In the genomic region with DNA sequence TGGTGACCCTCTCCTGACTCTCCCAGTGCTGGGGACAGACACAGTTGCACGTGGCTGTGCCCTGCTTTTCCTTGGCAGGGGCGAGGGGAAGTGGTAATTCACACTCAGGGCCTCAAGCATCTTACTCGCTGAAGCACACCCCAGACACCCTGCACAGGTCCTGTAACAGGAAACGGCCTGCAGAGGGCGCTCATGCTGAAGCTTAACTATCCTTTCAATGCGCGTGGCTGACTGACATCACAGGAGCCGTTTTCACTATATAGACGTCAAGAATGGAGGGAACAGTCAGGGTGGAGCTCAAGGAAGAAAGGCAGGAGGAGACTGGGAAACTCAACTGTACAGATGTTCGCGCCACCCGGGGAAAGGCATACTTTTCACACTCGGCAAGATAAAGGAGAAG, we compare ENCODE assay signal across 10 mouse cellular contexts. TPM values are rescaled to one million over a fixed set of nuclear protein-coding genes. Genes with fewer than 3 reads are reported as not detected.
A peak's percentile ranks its signal among the peaks of the same experiment; 100 is the strongest.
DNase-seq lines count a peak whose midpoint lies in the region; ATAC-seq lines count a peak whose summit lies in the region.
"Had no signal": no experiment of that assay in that cellular context is flagged by ENCODE, and none has a peak within 500 bp of the region (broad histone marks: within the 10 kb centered on the region; RNA-seq: fewer than 3 reads in every experiment).

No protein-coding gene starts in this region.

- H3K4me3 ChIP-seq in heart, embryonic 10.5 days, result no peak overlapping the region
- H3K4me3 ChIP-seq in midbrain, embryonic 10.5 days, result no peak overlapping the region
- H3K4me3 ChIP-seq: embryonic facial prominence, embryonic 12.5 days; liver, embryonic 13.5 days had no signal

- intact Hi-C loops in heart, postnatal 10 days (cut with DNase I), result no loop called here

- no peak overlapping the region for H3K27ac ChIP-seq in heart, embryonic 10.5 days
- H3K27ac ChIP-seq in midbrain, embryonic 10.5 days (replicated peaks), result no peak overlapping the region
- H3K27ac ChIP-seq: embryonic facial prominence, embryonic 12.5 days; liver, embryonic 13.5 days had no signal

- H3K27me3 ChIP-seq in heart, embryonic 10.5 days (ENCODE audit: insufficient read depth, poor library complexity, severe bottlenecking), result no peaks in the 10 kb centered on the region
- no peaks in the 10 kb centered on the region for H3K27me3 ChIP-seq in midbrain, embryonic 10.5 days (ENCODE audit: low read depth, poor library complexity, severe bottlenecking)
- H3K27me3 ChIP-seq: embryonic facial prominence, embryonic 12.5 days; liver, embryonic 13.5 days had no signal

- 0 out of 2 replicates have a peak, but pooled peaks cover 4% of the 10 kb centered on the region for H3K9me3 ChIP-seq in heart, embryonic 10.5 days
- 0 out of 2 replicates have a peak, but pooled peaks cover 4% of the 10 kb centered on the region for H3K9me3 ChIP-seq in midbrain, embryonic 10.5 days (replicated peaks)
- H3K9me3 ChIP-seq: embryonic facial prominence, embryonic 12.5 days; liver, embryonic 13.5 days had no signal

- H3K4me1 ChIP-seq in heart, embryonic 10.5 days, result no peaks in the 10 kb centered on the region
- H3K4me1 ChIP-seq in midbrain, embryonic 10.5 days, result no peaks in the 10 kb centered on the region
- H3K4me1 ChIP-seq: embryonic facial prominence, embryonic 12.5 days; liver, embryonic 13.5 days had no signal

- ATAC-seq in activated CD4-positive, CD25-positive, alpha-beta regulatory T cell, adult 4 months, result no peak

- 59% methylated on average over 13 of the region's 13 CpGs for WGBS in heart, embryonic 10.5 days
- 64% methylated on average over 13 of the region's 13 CpGs for WGBS in midbrain, embryonic 10.5 days

- H3K36me3 ChIP-seq in heart, embryonic 10.5 days, result peaks cover 85% of the 10 kb centered on the region
- H3K36me3 ChIP-seq in midbrain, embryonic 10.5 days, result peaks cover 86% of the 10 kb centered on the region

- DNase-seq in heart, postnatal 10 days, result peak; percentile 12 to 51
- no peak for DNase-seq in heart, embryonic 10.5 days (ENCODE audit: low spot score)
- peak; percentile 28 to 32 for DNase-seq in B cell, adult 2 months
- DNase-seq in adrenal gland, postnatal 14 days, result peak; percentile 56
- DNase-seq in embryo, embryonic 11 days, result peak; percentile 69
- DNase-seq in kidney, postnatal 4 days, result peak; percentile 65 to 68
- DNase-seq in midbrain, embryonic 10.5 days (ENCODE audit: low spot score), result peak; percentile 48
- DNase-seq: liver, embryonic 13.5 days had no signal

RNA-seq across cellular contexts. Expression of a gene that starts 23.8 kb away (rescaled TPM):
- not detected for total RNA-seq in heart, postnatal 10 days (2021)
- polyA plus RNA-seq in heart, embryonic 10.5 days (2016; fragmentation: Nextera tagmentation; extraction: Ambion mirVana), result 0.07 and 0.24 TPM in 2 replicates
- 0.15 TPM in 2 replicates for total RNA-seq in adrenal gland, postnatal 14 days (2021)
- polyA plus RNA-seq in midbrain, embryonic 10.5 days (2016; fragmentation: Nextera tagmentation; extraction: Ambion mirVana), result 1.8 and 2.0 TPM in 2 replicates
- 1 to 10 TPM in 1 of 2 experiments, under 1 TPM in 1; 0.57 to 1.1 TPM for polyA plus RNA-seq in activated CD4-positive, CD25-positive, alpha-beta regulatory T cell, adult 4 months (2017; shearing (Covaris generic))
